Mouse (Mus musculus) neural tube, embryonic 14.5 days (tissue): ENCODE measurements around the gene Xrcc3. TPM values are rescaled to one million over a fixed set of nuclear protein-coding genes. Genes with fewer than 3 reads are reported as not detected.

Experiments used
- ATAC-seq: fragments of 200-750 bp; cut with Nextera tagmentation; 2 replicates; pipeline ENCODE4 v1.8.0; 2017; ENCODE audit warnings: low read depth, mild to moderate bottlenecking, moderate TSS enrichment, moderate library complexity
- H3K27ac ChIP-seq: fragments of 300-500 bp; sonication (generic); 2 replicates; pipeline ENCODE4 v1.5.1; 2014; ENCODE audit warnings: low read depth, mild to moderate bottlenecking, control low read depth, low read length, moderate library complexity, mixed read lengths
- H3K27me3 ChIP-seq: fragments of 300-500 bp; sonication (generic); 2 replicates; pipeline ENCODE4 v1.6.1; 2014; ENCODE audit warnings: low read length; ENCODE audit not compliant: control insufficient read depth, insufficient read depth
- H3K36me3 ChIP-seq: fragments of 300-500 bp; sonication (generic); 2 replicates; pipeline ENCODE4 v1.6.1; 2014; ENCODE audit warnings: low read length, mixed read lengths; ENCODE audit not compliant: control insufficient read depth, insufficient read depth
- H3K4me1 ChIP-seq: fragments of 300-500 bp; sonication (generic); 2 replicates; pipeline ENCODE4 v1.6.1; 2014; ENCODE audit warnings: low read length; ENCODE audit not compliant: control insufficient read depth, insufficient read depth
- H3K4me2 ChIP-seq: fragments of 300-500 bp; sonication (generic); 2 replicates; pipeline ENCODE4 v1.6.1; 2014; ENCODE audit warnings: mild to moderate bottlenecking, low read depth, low read length, control low read depth
- H3K4me3 ChIP-seq: fragments of 300-500 bp; sonication (generic); 2 replicates; pipeline ENCODE4 v1.5.1; 2014; ENCODE audit warnings: low read depth, low read length, control low read depth, mixed read lengths
- H3K9ac ChIP-seq: fragments of 300-500 bp; sonication (generic); replicated peaks from 2 replicates; pipeline ENCODE4 v1.6.1; 2014; ENCODE audit warnings: low read depth, mild to moderate bottlenecking, control low read depth, low read length, mixed read lengths
- H3K9me3 ChIP-seq: fragments of 300-500 bp; sonication (generic); 2 replicates; pipeline ENCODE4 v1.6.1; 2016; ENCODE audit warnings: low read length; ENCODE audit not compliant: control insufficient read depth
- WGBS: fragments of 180-500 bp; shearing (Covaris S2); extraction: QIAGEN DNeasy Blood & Tissue Kit; methylation state at CpG from one replicate; pipeline ENCODE4 v1.1.7; 2014; 5-methylcytosine and 5-hydroxymethylcytosine counted together
- polyA plus RNA-seq: library from polyadenylated mRNA; unstranded; fragments of >200 nt; fragmentation: Nextera tagmentation; extraction: Ambion mirVana; gene quantifications from 2 replicates; pipeline ENCODE4 v1.2.1, GENCODE M21; 2014

The Xrcc3 gene
- polyA plus RNA-seq, 1 experiment from 2014 or later = 2.9 TPM

- Histone ChIP-seq H3K4me2 (no peak overlapping the region), H3K27ac (no peak overlapping the region), H3K9me3 (no peaks in the 10 kb centered on the region), H3K4me1 (no peaks in the 10 kb centered on the region), H3K4me3 (no peak overlapping the region), H3K9ac (no peak overlapping the region), H3K27me3 (no peaks in the 10 kb centered on the region), H3K36me3 (peaks cover 50% of the 10 kb centered on the region)
- no peak for ATAC-seq
- WGBS = 80% methylated on average over 22 of the region's 22 CpGs
These were observed 19.6 kb downstream of the Xrcc3 start for GRCm38 (mm10) chr12:111794102-111794501.

GRCm38 (mm10) chr12:111791474-111792104 lies 22.1 kb downstream of the Xrcc3 start:
- 71% methylated on average over 13 of the region's 13 CpGs for WGBS
- H3K4me1 ChIP-seq = no peaks in the 10 kb centered on the region
- H3K4me2 ChIP-seq = no peak overlapping the region
- H3K4me3 ChIP-seq = no peak overlapping the region
- no peaks in the 10 kb centered on the region for H3K27me3 ChIP-seq
- H3K9ac ChIP-seq = no peak overlapping the region
- ATAC-seq = no peak
- no peaks in the 10 kb centered on the region for H3K9me3 ChIP-seq
- H3K27ac ChIP-seq = no peak overlapping the region
- peaks cover 72% of the 10 kb centered on the region for H3K36me3 ChIP-seq

- Histone ChIP-seq H3K4me1 (no peaks in the 10 kb centered on the region), H3K4me3 (no peak overlapping the region), H3K9ac (no peak overlapping the region), H3K27ac (no peak overlapping the region), H3K27me3 (no peaks in the 10 kb centered on the region), H3K4me2 (no peak overlapping the region), H3K9me3 (no peaks in the 10 kb centered on the region), H3K36me3 (peaks cover 78% of the 10 kb centered on the region)
- WGBS = 91% methylated on average over 7 of the region's 7 CpGs
- ATAC-seq = no peak
These were observed 23.0 kb downstream of the Xrcc3 start for GRCm38 (mm10) chr12:111790631-111791030.

GRCm38 (mm10) chr12:111790090-111790489 lies 23.6 kb downstream of the Xrcc3 start:
- Histone ChIP-seq H3K9ac (no peak overlapping the region), H3K27ac (no peak overlapping the region), H3K9me3 (no peaks in the 10 kb centered on the region), H3K4me1 (no peaks in the 10 kb centered on the region), H3K27me3 (no peaks in the 10 kb centered on the region), H3K4me3 (no peak overlapping the region), H3K36me3 (peaks cover 82% of the 10 kb centered on the region), H3K4me2 (no peak overlapping the region)
- ATAC-seq = no peak
- 97% methylated on average over 5 of the region's 5 CpGs for WGBS

- H3K27me3 ChIP-seq = no peaks in the 10 kb centered on the region
- no peak overlapping the region for H3K27ac ChIP-seq
- H3K4me1 ChIP-seq = no peaks in the 10 kb centered on the region
- no peak overlapping the region for H3K9ac ChIP-seq
- H3K9me3 ChIP-seq = no peaks in the 10 kb centered on the region
- no peak overlapping the region for H3K4me3 ChIP-seq
- peaks cover 74% of the 10 kb centered on the region for H3K36me3 ChIP-seq
- 94% methylated on average over 6 of the region's 6 CpGs for WGBS
- no peak overlapping the region for H3K4me2 ChIP-seq
- ATAC-seq = no peak
These were observed 26.7 kb downstream of the Xrcc3 start for GRCm38 (mm10) chr12:111787015-111787414.

- ATAC-seq = no peak
- 73% methylated on average over 14 of the region's 15 CpGs for WGBS
These were observed 28.5 kb downstream of the Xrcc3 start for GRCm38 (mm10) chr12:111785174-111785573.

GRCm38 (mm10) chr12:111779544-111779943 lies 34.1 kb downstream of the Xrcc3 start:
- WGBS = 95% methylated on average over 1 of the region's 1 CpGs
- no peak for ATAC-seq
- H3K9ac ChIP-seq = no peak overlapping the region

More at GRCm38 (mm10) chr12:111785174-111785573, 28.5 kb downstream of the Xrcc3 start:
- peaks cover 77% of the 10 kb centered on the region for H3K36me3 ChIP-seq
- H3K4me3 ChIP-seq = no peak overlapping the region
- no peak overlapping the region for H3K4me2 ChIP-seq
- no peak overlapping the region for H3K9ac ChIP-seq
- no peaks in the 10 kb centered on the region for H3K27me3 ChIP-seq
- no peak overlapping the region for H3K27ac ChIP-seq
- no peaks in the 10 kb centered on the region for H3K4me1 ChIP-seq
- no peaks in the 10 kb centered on the region for H3K9me3 ChIP-seq

GRCm38 (mm10) chr12:111777919-111778318 lies 35.8 kb downstream of the Xrcc3 start:
- ATAC-seq = no peak
- Histone ChIP-seq H3K27ac (no peak overlapping the region), H3K4me2 (no peak overlapping the region), H3K9ac (no peak overlapping the region), H3K36me3 (peaks cover 91% of the 10 kb centered on the region), H3K9me3 (no peaks in the 10 kb centered on the region), H3K27me3 (no peaks in the 10 kb centered on the region), H3K4me1 (no peaks in the 10 kb centered on the region), H3K4me3 (no peak overlapping the region)
- 94% methylated on average over 13 of the region's 13 CpGs for WGBS

More at GRCm38 (mm10) chr12:111779544-111779943, 34.1 kb downstream of the Xrcc3 start:
- no peaks in the 10 kb centered on the region for H3K4me1 ChIP-seq
- no peak overlapping the region for H3K4me3 ChIP-seq
- peaks cover 82% of the 10 kb centered on the region for H3K36me3 ChIP-seq
- H3K27ac ChIP-seq = no peak overlapping the region
- no peaks in the 10 kb centered on the region for H3K27me3 ChIP-seq
- H3K4me2 ChIP-seq = no peak overlapping the region
- H3K9me3 ChIP-seq = no peaks in the 10 kb centered on the region

- Histone ChIP-seq H3K9me3 (no peaks in the 10 kb centered on the region), H3K27me3 (no peaks in the 10 kb centered on the region), H3K36me3 (peaks cover 69% of the 10 kb centered on the region), H3K27ac (no peak overlapping the region), H3K4me1 (no peaks in the 10 kb centered on the region), H3K4me2 (no peak overlapping the region), H3K9ac (no peak overlapping the region), H3K4me3 (no peak overlapping the region)
- ATAC-seq = no peak
- 70% methylated on average over 15 of the region's 15 CpGs for WGBS
These were observed 38.8 kb downstream of the Xrcc3 start for GRCm38 (mm10) chr12:111774845-111775244.
